Mouse (Mus musculus): ENCODE results near the gene Idh3g. TPM values are rescaled to one million over a fixed set of nuclear protein-coding genes. Genes with fewer than 3 reads are reported as not detected.
A peak's percentile ranks its signal among the peaks of the same experiment; 100 is the strongest.

The Idh3g gene
- total and polyA plus RNA-seq, 3 experiments: 248 to 296 TPM; not detected in 1

- Histone ChIP-seq H3K9me3 (replicated peaks; ENCODE audit: insufficient read depth, low read length) (no peaks in the 10 kb centered on the region), H3K36me3 (ENCODE audit: control insufficient read depth in 1 of 2, insufficient read depth in 2 of 2, low read length in 2 of 2) (peaks cover 0 to 11% of the 10 kb centered on the region in 2 experiments; a peak in 2 of 4 replicates), H3K79me2 (ENCODE audit: control insufficient read depth, insufficient read depth, low read length, poor library complexity) (no peaks in the 10 kb centered on the region), H3K4me3 (ENCODE audit: control insufficient read depth in 1 of 2, insufficient read depth in 1 of 2, low read depth in 2 of 2, low read length in 2 of 2) (no peak within 1 kb of the TSS), H3K9ac (ENCODE audit: control insufficient read depth, low read depth, low read length, poor library complexity, severe bottlenecking) (no peak within 1 kb of the TSS), H3K27ac (ENCODE audit: control insufficient read depth, low read depth, low read length) (peak within 1 kb of the TSS; percentile 24; the same call in 1 of the 2 replicates), H3K27me3 (ENCODE audit: control insufficient read depth in 1 of 2, insufficient read depth in 2 of 2, low read length in 2 of 2) (no peaks in the 10 kb centered on the region), H3K4me1 (ENCODE audit: control insufficient read depth in 1 of 2, insufficient read depth in 2 of 2, low read length in 2 of 2) (peaks cover 0 to 19% of the 10 kb centered on the region in 2 experiments; a peak in 2 of 4 replicates)
- no peak for DNase-seq (ENCODE audit: low read depth, low spot score)
- no peak for TF ChIP-seq ZMIZ1 (IDR thresholded peaks at IDR 0.05; ENCODE audit: low read depth, low read length)
- TF ChIP-seq MYB (IDR thresholded peaks at IDR 0.05; ENCODE audit: low read depth, low read length): no peak
- TF ChIP-seq MAFK (IDR thresholded peaks at IDR 0.05; ENCODE audit: borderline replicate concordance, low read depth, low read length): no peak
- TF ChIP-seq TBP (IDR thresholded peaks at IDR 0.05; ENCODE audit: low read depth, low read length): no peak
- no peak for TF ChIP-seq NRF1 (IDR thresholded peaks at IDR 0.05; ENCODE audit: insufficient read depth, low read depth, low read length, poor library complexity, severe bottlenecking)
- no peak for TF ChIP-seq USF1 (IDR thresholded peaks at IDR 0.05; ENCODE audit: low read depth, low read length)
- no peak for TF ChIP-seq KAT2A (conservative IDR thresholded peaks at IDR 0.05; ENCODE audit: low read depth, low read length)
- no peak for TF ChIP-seq CHD2 (IDR thresholded peaks at IDR 0.05; ENCODE audit: low read length)
- TF ChIP-seq HCFC1 (IDR thresholded peaks at IDR 0.05; ENCODE audit: low read depth, low read length): no peak
- no peak for TF ChIP-seq ZC3H11A (IDR thresholded peaks at IDR 0.05; ENCODE audit: low read depth, low read length)
- TF ChIP-seq SMC3 (IDR thresholded peaks at IDR 0.05; ENCODE audit: low read depth, low read length): no peak
- no peak for TF ChIP-seq RAD21 (IDR thresholded peaks at IDR 0.05; ENCODE audit: low read depth, low read length)
- no peak for TF ChIP-seq CHD1 (IDR thresholded peaks at IDR 0.05; ENCODE audit: low read depth, low read length)
- no peak for TF ChIP-seq ETS1 (IDR thresholded peaks at IDR 0.05; ENCODE audit: low read depth, low read length)
- no peak for TF ChIP-seq GABPA (IDR thresholded peaks at IDR 0.05; ENCODE audit: low read depth, low read length)
- no peak for TF ChIP-seq POLR2AphosphoS5 (IDR thresholded peaks at IDR 0.05; ENCODE audit: borderline replicate concordance, low read depth, low read length)
- no peak for TF ChIP-seq UBTF (IDR thresholded peaks at IDR 0.05; ENCODE audit: borderline replicate concordance, insufficient read depth, low read depth, low read length)
- TF ChIP-seq ZKSCAN1 (IDR thresholded peaks at IDR 0.05; ENCODE audit: low read depth, low read length): no peak
- no peak for TF ChIP-seq MYC (IDR thresholded peaks at IDR 0.05; ENCODE audit: low read depth, low read length)
- no peak for TF ChIP-seq RCOR1 (IDR thresholded peaks at IDR 0.05; ENCODE audit: low read depth, low read length)
Measured at GRCm38 (mm10) chrX:73756334-73757140, 30.2 kb downstream of the Idh3g start, which contains the start of gene Plxnb3. Plxnb3 (plus strand) TSS chrX:73757090.
